Mouse (Mus musculus) common myeloid progenitor, adult 5-6 weeks (primary cell): Measurements from ENCODE around the gene Gngt2. TPM values are rescaled to one million over a fixed set of nuclear protein-coding genes. Genes with fewer than 3 reads are reported as not detected.
A peak's percentile ranks its signal among the peaks of the same experiment; 100 is the strongest.
"Not testable (repeated sequence)": the region's sequence is repeated elsewhere in the genome, so short reads cannot be mapped to it uniquely, and the experiment has no call there.

ENCODE experiments used
- ATAC-seq: replicated peaks from 2 replicates; pipeline ENCODE4 v1.8.0; 2016; ENCODE audit warnings: low read depth, mild to moderate bottlenecking, moderate TSS enrichment, inconsistent platforms; ENCODE audit not compliant: poor library complexity, severe bottlenecking
- total RNA-seq: library from RNA; stranded (forward); fragments of 200-1000, 187-1606 nt; gene quantifications from 2 replicates; pipeline ENCODE4 v1.2.3, GENCODE M21; 2017

The Gngt2 gene
- total RNA-seq, 1 experiment from 2014 or later, result 2.6 TPM

GRCm38 (mm10) chr11:95875804-95876203 is 38.8 kb downstream of the Gngt2 start:
- no peak for ATAC-seq

- peak; percentile 72 for ATAC-seq
Measured at GRCm38 (mm10) chr11:95876296-95876695, 39.3 kb downstream of the Gngt2 start.

GRCm38 (mm10) chr11:95879861-95880260 is 42.8 kb downstream of the Gngt2 start:
- ATAC-seq, result not testable (repeated sequence)

- no peak for ATAC-seq
Measured at GRCm38 (mm10) chr11:95890462-95891051, 53.5 kb downstream of the Gngt2 start.

Other genes with a start within 250 kb of the Gngt2 start
- not detected in 2 replicates for gene Ngfr, start 249.5 kb upstream of the Gngt2 start, total RNA-seq
- 116 and 119 TPM in 2 replicates for gene Phb, start 170.3 kb upstream of the Gngt2 start, total RNA-seq
- 19.7 and 22.2 TPM in 2 replicates for gene Zfp652, start 124.5 kb upstream of the Gngt2 start, total RNA-seq
- gene B130006D01Rik, start 113.6 kb upstream of the Gngt2 start, total RNA-seq, result 1.5 and 1.6 TPM in 2 replicates
- gene Phospho1, start 12.7 kb upstream of the Gngt2 start, total RNA-seq, result 0.37 and 1.4 TPM in 2 replicates
- 5.9 TPM in 2 replicates for gene Abi3, start 5.3 kb downstream of the Gngt2 start, total RNA-seq
- gene B4galnt2, start 77.7 kb downstream of the Gngt2 start, total RNA-seq, result not detected in 2 replicates
- gene Igf2bp1, start 168.7 kb downstream of the Gngt2 start, total RNA-seq, result not detected in 2 replicates
- not detected in 2 replicates for gene Gip, start 187.3 kb downstream of the Gngt2 start, total RNA-seq
- gene Snf8, start 197.7 kb downstream of the Gngt2 start, total RNA-seq, result 41.2 and 42.4 TPM in 2 replicates
- 12.0 and 20.1 TPM in 2 replicates for gene Ube2z, start 228.2 kb downstream of the Gngt2 start, total RNA-seq
- 110 and 145 TPM in 2 replicates for gene Atp5g1, start 238.5 kb downstream of the Gngt2 start, total RNA-seq